Mouse (Mus musculus) heart, adult 2 months (tissue): Measurements from ENCODE around the gene Rab31.

Experiments used
- CTCF ChIP-seq: fragments of 200-600 bp; IDR thresholded peaks from 2 replicates; pipeline ENCODE4 v1.8.1; 2022; ENCODE audit warnings: antibody characterized with exemption, mild to moderate bottlenecking, moderate library complexity
- EP300 ChIP-seq: fragments of 200-500 bp; IDR thresholded peaks from 2 replicates; pipeline ENCODE4 v1.6.1; 2011; ENCODE audit warnings: low read depth, low read length, control low read depth; ENCODE audit not compliant: insufficient read depth
- POLR2A ChIP-seq: fragments of 200-500 bp; IDR thresholded peaks from 2 replicates; pipeline ENCODE4 v1.6.1; 2011; ENCODE audit warnings: mild to moderate bottlenecking, low read depth, low read length, control low read depth; ENCODE audit not compliant: insufficient read depth

DNA sequence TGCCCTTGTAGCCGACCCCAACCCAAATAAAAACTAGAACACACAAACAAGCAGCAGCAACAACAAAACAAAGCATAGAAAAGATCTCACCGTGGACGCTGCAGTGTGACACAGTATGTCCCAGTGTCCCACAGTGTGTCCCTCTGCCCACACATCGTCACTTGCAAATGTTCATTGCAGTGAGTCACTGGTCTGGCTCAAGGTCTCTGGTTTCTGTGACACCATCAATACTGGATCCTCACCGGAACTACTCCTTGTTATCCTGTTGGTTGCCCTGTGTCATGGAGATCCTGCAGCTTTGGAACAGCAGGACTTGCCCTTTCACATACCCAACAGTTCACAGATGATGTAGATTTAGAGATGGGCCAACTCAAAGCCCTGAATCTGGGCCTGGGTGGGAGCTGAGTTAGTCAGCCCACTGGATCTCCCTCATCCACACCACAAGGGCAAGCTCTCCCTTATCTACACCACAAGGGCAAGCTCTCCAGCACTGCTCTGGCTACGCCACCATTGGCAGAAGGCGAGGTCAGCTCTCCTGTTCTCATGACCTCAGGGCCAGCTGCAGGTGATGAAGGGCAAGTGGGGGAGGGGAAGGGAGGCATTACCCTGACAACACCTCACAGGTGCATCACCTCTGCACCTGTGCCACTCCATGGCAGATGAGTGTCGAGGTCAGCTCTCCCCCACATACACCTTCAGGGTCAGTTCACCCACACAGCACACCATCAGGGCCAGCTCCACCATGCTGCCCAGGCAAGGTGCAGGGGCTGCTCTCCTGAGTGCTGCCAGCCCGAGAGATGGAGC, 124.0 kb downstream of the Rab31 start:
- TF ChIP-seq CTCF (no peak), POLR2A (no peak), EP300 (no peak)
